Mouse (Mus musculus): Measurements from ENCODE around the gene Rom1. TPM values are rescaled to one million over a fixed set of nuclear protein-coding genes. Genes with fewer than 3 reads are reported as not detected.
A peak's percentile ranks its signal among the peaks of the same experiment; 100 is the strongest.

Rom1 gene
- polyA plus RNA-seq, 1 experiment from 2014 or later: 1.7 TPM

DNA sequence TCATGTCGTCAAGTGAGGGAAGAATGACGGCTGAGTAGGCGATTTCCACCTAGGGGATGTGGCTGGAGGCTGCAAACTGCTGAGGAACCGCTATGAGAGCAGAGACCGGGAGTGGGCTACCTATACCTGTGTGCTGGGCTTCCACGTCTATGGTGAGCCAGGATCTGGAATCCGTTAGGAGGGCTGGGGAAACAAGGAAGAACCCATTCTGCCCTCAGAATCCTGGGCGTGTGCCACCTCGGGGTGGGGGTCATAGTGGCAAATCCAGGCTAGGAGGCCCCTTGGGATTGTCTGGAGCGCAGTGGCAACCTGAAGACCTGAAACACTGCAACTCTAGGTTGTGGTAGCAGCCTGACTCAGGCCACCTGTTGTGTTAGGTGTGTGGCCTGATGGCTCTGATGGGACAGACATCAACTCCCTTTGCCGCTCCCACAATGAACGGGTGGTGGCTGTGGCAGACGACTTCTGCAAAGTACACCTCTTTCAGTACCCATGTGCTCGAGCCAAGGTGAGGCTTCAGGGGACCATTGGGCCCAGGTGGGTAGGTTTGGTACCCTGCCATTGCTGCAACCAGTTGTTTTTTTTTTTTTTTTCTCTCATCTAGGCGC lies 11.5 kb upstream of the Rom1 start:
- H3K27me3 ChIP-seq (ENCODE audit: control insufficient read depth, insufficient read depth, low read length): no peaks in the 10 kb centered on the region
- H3K4me2 ChIP-seq: peak overlapping the region; percentile 83
- no peak for ATAC-seq (replicated peaks; ENCODE audit: insufficient number of reproducible peaks, low FRiP score, low TSS enrichment)
- WGBS (ENCODE audit: insufficient replicate concordance): 83% methylated on average over 15 of the region's 15 CpGs
- H3K36me3 ChIP-seq (ENCODE audit: control insufficient read depth, insufficient read depth, low read length): peaks cover 9% of the 10 kb centered on the region; the same call in 1 of the 2 replicates
- peak overlapping the region; percentile 6; the same call in 1 of the 2 replicates for H3K27ac ChIP-seq (ENCODE audit: low read depth, low read length)
- peaks cover 19% of the 10 kb centered on the region for H3K4me1 ChIP-seq (ENCODE audit: control insufficient read depth, insufficient read depth, low read length)
- no peaks in the 10 kb centered on the region for H3K9me3 ChIP-seq (replicated peaks; ENCODE audit: control insufficient read depth, low read length)
- H3K9ac ChIP-seq (ENCODE audit: low read depth, low read length): peak overlapping the region; percentile 99
- H3K4me3 ChIP-seq (ENCODE audit: low read depth, low read length): no peak overlapping the region

DNA sequence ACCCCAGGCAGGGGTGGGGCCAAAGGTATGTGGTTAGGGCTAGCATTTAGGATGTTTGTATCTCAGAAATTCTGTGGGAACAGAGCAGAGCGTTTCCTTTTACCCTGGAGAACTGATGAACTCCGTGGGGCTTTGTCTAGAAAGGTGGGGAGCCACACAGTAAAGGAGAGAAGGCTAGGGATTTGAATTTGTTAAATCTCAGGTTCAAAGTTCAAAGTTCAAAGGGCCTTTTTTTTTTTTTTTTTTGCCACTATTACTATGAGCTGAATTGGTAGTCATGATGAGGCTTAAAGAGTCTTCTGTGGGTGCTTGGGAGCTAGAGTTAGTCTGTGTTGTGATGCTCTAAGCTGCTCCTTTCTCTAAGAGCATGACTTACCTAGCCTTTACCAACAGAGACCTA lies 7.6 kb upstream of the Rom1 start:
- no peak overlapping the region for H3K4me3 ChIP-seq (ENCODE audit: low read depth, low read length)
- no peaks in the 10 kb centered on the region for H3K9me3 ChIP-seq (replicated peaks; ENCODE audit: control insufficient read depth, low read length)
- peaks cover 10% of the 10 kb centered on the region for H3K36me3 ChIP-seq (ENCODE audit: control insufficient read depth, insufficient read depth, low read length)
- H3K27ac ChIP-seq (ENCODE audit: low read depth, low read length): no peak overlapping the region
- H3K27me3 ChIP-seq (ENCODE audit: control insufficient read depth, insufficient read depth, low read length): no peaks in the 10 kb centered on the region
- WGBS (ENCODE audit: insufficient replicate concordance): 88% methylated on average over 2 of the region's 2 CpGs
- no peak overlapping the region for H3K9ac ChIP-seq (ENCODE audit: low read depth, low read length)
- H3K4me1 ChIP-seq (ENCODE audit: control insufficient read depth, insufficient read depth, low read length): peaks cover 8% of the 10 kb centered on the region; the same call in 1 of the 2 replicates
- H3K4me2 ChIP-seq: no peak overlapping the region
- ATAC-seq (replicated peaks; ENCODE audit: insufficient number of reproducible peaks, low FRiP score, low TSS enrichment): no peak

GRCm38 (mm10) chr19:8930771-8931170 lies 1.6 kb upstream of the Rom1 start:
- Histone ChIP-seq H3K4me1 (ENCODE audit: control insufficient read depth, insufficient read depth, low read length) (peaks cover 20% of the 10 kb centered on the region), H3K4me2 (peak overlapping the region; percentile 89), H3K9me3 (replicated peaks; ENCODE audit: control insufficient read depth, low read length) (no peaks in the 10 kb centered on the region), H3K36me3 (ENCODE audit: control insufficient read depth, insufficient read depth, low read length) (peaks cover 8% of the 10 kb centered on the region), H3K27ac (ENCODE audit: low read depth, low read length) (no peak overlapping the region), H3K9ac (ENCODE audit: low read depth, low read length) (peak overlapping the region; percentile 91), H3K27me3 (ENCODE audit: control insufficient read depth, insufficient read depth, low read length) (no peaks in the 10 kb centered on the region), H3K4me3 (ENCODE audit: low read depth, low read length) (peak overlapping the region; percentile 87; the same call in 1 of the 2 replicates)
- WGBS (ENCODE audit: insufficient replicate concordance): 81% methylated on average over 7 of the region's 7 CpGs
- no peak for ATAC-seq (replicated peaks; ENCODE audit: insufficient number of reproducible peaks, low FRiP score, low TSS enrichment)

DNA sequence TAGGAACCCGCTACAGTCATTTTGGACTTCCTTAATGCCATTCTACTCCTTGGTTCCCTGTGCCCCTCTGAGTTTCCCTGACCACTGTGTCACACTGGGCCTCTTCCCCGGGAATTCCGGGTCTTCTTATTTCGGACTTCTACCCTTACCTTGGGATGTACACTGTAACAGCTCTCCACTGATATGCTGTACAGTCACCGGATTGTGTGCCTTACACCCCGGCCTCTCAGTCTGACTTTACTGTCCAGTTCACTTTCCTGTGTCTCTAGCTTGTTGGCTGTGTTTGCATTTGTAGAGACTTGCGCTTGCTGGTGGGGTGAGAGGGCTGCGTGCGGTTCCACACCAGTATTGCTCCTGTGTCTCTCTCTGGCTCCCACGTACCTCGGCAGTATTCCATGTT lies 961 bp upstream of the Rom1 start:
- ATAC-seq (replicated peaks; ENCODE audit: insufficient number of reproducible peaks, low FRiP score, low TSS enrichment): no peak
- Histone ChIP-seq H3K27me3 (ENCODE audit: control insufficient read depth, insufficient read depth, low read length) (no peaks in the 10 kb centered on the region), H3K36me3 (ENCODE audit: control insufficient read depth, insufficient read depth, low read length) (peaks cover 13% of the 10 kb centered on the region), H3K4me3 (ENCODE audit: low read depth, low read length) (peak overlapping the region; percentile 87), H3K4me2 (peak overlapping the region; percentile 89), H3K9me3 (replicated peaks; ENCODE audit: control insufficient read depth, low read length) (no peaks in the 10 kb centered on the region), H3K4me1 (ENCODE audit: control insufficient read depth, insufficient read depth, low read length) (peaks cover 20% of the 10 kb centered on the region), H3K9ac (ENCODE audit: low read depth, low read length) (peak overlapping the region; percentile 91), H3K27ac (ENCODE audit: low read depth, low read length) (peak overlapping the region; percentile 76; the same call in 1 of the 2 replicates)
- 10% methylated on average over 11 of the region's 11 CpGs for WGBS (ENCODE audit: insufficient replicate concordance)

DNA sequence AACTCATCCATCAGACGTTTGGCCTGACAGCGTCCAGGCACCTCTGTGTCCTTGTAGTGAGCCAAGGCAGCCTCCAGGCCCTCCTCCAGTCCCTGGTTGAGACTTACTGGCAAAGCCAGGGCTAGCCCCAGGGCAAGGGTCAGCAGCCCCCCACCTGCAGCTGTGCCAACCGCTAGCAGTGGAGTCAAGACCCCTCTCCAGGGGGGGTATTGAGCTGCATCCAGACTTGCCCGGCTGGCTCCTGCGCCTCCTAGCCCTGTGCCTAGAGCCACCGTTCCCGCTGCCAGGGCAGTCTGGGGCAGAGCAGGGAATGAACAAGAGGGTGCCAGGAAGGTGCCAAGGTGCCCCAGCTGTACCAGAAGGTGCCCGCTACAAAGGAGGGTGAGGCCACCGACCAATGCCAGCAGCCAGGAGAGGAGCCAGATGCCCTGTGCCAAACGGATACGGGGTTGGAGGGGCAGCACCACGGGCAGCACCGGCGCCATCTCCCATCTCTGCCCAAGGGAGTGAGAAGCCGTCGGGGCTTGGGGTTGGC lies 400 bp downstream of the Rom1 start:
- peak overlapping the region; percentile 87 for H3K4me3 ChIP-seq (ENCODE audit: low read depth, low read length)
- 18% methylated on average over 16 of the region's 16 CpGs for WGBS (ENCODE audit: insufficient replicate concordance)
- H3K27ac ChIP-seq (ENCODE audit: low read depth, low read length): peak overlapping the region; percentile 76; the same call in 1 of the 2 replicates
- no peaks in the 10 kb centered on the region for H3K27me3 ChIP-seq (ENCODE audit: control insufficient read depth, insufficient read depth, low read length)
- H3K9me3 ChIP-seq (replicated peaks; ENCODE audit: control insufficient read depth, low read length): no peaks in the 10 kb centered on the region
- H3K4me1 ChIP-seq (ENCODE audit: control insufficient read depth, insufficient read depth, low read length): peaks cover 20% of the 10 kb centered on the region
- no peak for ATAC-seq (replicated peaks; ENCODE audit: insufficient number of reproducible peaks, low FRiP score, low TSS enrichment)
- H3K36me3 ChIP-seq (ENCODE audit: control insufficient read depth, insufficient read depth, low read length): peaks cover 11% of the 10 kb centered on the region
- H3K9ac ChIP-seq (ENCODE audit: low read depth, low read length): no peak overlapping the region; the same call in 1 of the 2 replicates
- H3K4me2 ChIP-seq: peak overlapping the region; percentile 89

GRCm38 (mm10) chr19:8927891-8928525 lies 1.1 kb downstream of the Rom1 start:
- H3K27ac ChIP-seq (ENCODE audit: low read depth, low read length): no peak overlapping the region
- ATAC-seq (replicated peaks; ENCODE audit: insufficient number of reproducible peaks, low FRiP score, low TSS enrichment): no peak

DNA sequence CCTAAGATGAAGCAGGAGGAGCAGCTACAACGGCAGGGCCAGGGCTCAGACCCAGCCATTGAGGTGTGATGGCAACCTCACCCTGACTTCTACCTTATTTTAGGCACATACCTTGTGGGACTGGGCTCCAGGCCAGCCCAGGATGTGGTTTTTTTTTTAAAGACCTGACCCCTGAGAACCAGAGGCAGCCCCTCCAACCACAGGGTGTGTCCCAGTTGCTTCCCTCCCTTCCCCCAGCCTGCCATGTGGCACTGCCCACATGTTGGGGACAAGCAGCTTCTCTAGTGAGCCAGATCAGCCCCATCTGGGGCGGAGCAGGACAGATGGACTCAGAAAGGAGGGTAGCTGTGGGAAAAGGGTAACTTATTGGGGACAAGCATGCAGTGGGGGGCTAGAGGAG lies 2.4 kb downstream of the Rom1 start:
- ATAC-seq (replicated peaks; ENCODE audit: insufficient number of reproducible peaks, low FRiP score, low TSS enrichment): no peak
- peaks cover 16% of the 10 kb centered on the region for H3K36me3 ChIP-seq (ENCODE audit: control insufficient read depth, insufficient read depth, low read length)
- no peak overlapping the region for H3K4me3 ChIP-seq (ENCODE audit: low read depth, low read length)
- no peaks in the 10 kb centered on the region for H3K9me3 ChIP-seq (replicated peaks; ENCODE audit: control insufficient read depth, low read length)
- WGBS (ENCODE audit: insufficient replicate concordance): 94% methylated on average over 2 of the region's 2 CpGs
- H3K4me1 ChIP-seq (ENCODE audit: control insufficient read depth, insufficient read depth, low read length): peaks cover 20% of the 10 kb centered on the region
- no peak overlapping the region for H3K4me2 ChIP-seq
- no peak overlapping the region for H3K27ac ChIP-seq (ENCODE audit: low read depth, low read length)
- H3K9ac ChIP-seq (ENCODE audit: low read depth, low read length): no peak overlapping the region
- H3K27me3 ChIP-seq (ENCODE audit: control insufficient read depth, insufficient read depth, low read length): no peaks in the 10 kb centered on the region

More at GRCm38 (mm10) chr19:8927891-8928525, 1.1 kb downstream of the Rom1 start:
- Histone ChIP-seq H3K4me3 (ENCODE audit: low read depth, low read length) (no peak overlapping the region), H3K9me3 (replicated peaks; ENCODE audit: control insufficient read depth, low read length) (no peaks in the 10 kb centered on the region), H3K27me3 (ENCODE audit: control insufficient read depth, insufficient read depth, low read length) (no peaks in the 10 kb centered on the region), H3K9ac (ENCODE audit: low read depth, low read length) (no peak overlapping the region), H3K36me3 (ENCODE audit: control insufficient read depth, insufficient read depth, low read length) (peaks cover 14% of the 10 kb centered on the region), H3K4me1 (ENCODE audit: control insufficient read depth, insufficient read depth, low read length) (peaks cover 20% of the 10 kb centered on the region), H3K4me2 (no peak overlapping the region)
- 83% methylated on average over 12 of the region's 12 CpGs for WGBS (ENCODE audit: insufficient replicate concordance)

- WGBS (ENCODE audit: insufficient replicate concordance): 77% methylated on average over 9 of the region's 9 CpGs
- peaks cover 8% of the 10 kb centered on the region for H3K4me1 ChIP-seq (ENCODE audit: control insufficient read depth, insufficient read depth, low read length)
- no peak overlapping the region for H3K27ac ChIP-seq (ENCODE audit: low read depth, low read length)
- no peaks in the 10 kb centered on the region for H3K9me3 ChIP-seq (replicated peaks; ENCODE audit: control insufficient read depth, low read length)
- peak overlapping the region; percentile 87 for H3K4me2 ChIP-seq
- no peaks in the 10 kb centered on the region for H3K27me3 ChIP-seq (ENCODE audit: control insufficient read depth, insufficient read depth, low read length)
- no peak overlapping the region for H3K9ac ChIP-seq (ENCODE audit: low read depth, low read length)
- peaks cover 14% of the 10 kb centered on the region for H3K36me3 ChIP-seq (ENCODE audit: control insufficient read depth, insufficient read depth, low read length)
- H3K4me3 ChIP-seq (ENCODE audit: low read depth, low read length): no peak overlapping the region; the same call in 1 of the 2 replicates
- ATAC-seq (replicated peaks; ENCODE audit: insufficient number of reproducible peaks, low FRiP score, low TSS enrichment): no peak
Observed at GRCm38 (mm10) chr19:8921741-8922140, 7.4 kb downstream of the Rom1 start.
